Mouse (Mus musculus): Measurements from ENCODE around the gene Glrp1. TPM values are rescaled to one million over a fixed set of nuclear protein-coding genes. Genes with fewer than 3 reads are reported as not detected.
A peak's percentile ranks its signal among the peaks of the same experiment; 100 is the strongest.

Gene Glrp1
- polyA plus RNA-seq, 2 experiments = 0.09 TPM; not detected in 1

DNA sequence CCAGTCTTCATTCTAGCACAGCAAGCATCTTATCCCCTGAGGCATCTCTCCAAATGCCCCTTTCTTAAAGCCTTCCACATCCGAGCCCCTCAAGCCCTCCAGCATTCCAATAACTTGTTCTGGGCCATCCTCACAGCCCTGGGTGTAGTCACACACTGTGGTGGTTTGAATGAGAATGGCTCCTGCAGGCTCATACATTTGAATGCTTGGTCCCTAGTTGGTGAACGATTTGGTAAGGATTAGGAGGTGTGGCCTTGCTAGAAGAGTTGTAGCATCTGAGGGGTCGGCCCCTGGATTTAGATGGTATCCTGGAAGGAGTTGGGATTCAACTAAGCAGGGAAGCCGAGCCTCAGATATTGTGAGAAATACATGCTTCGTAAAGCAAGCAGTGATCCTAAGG, 42.0 kb downstream of the Glrp1 start:
- H3K27ac ChIP-seq = no peak overlapping the region
- TF ChIP-seq EP300 (IDR thresholded peaks at IDR 0.05; ENCODE audit: low read depth) = no peak
- no peaks in the 10 kb centered on the region for H3K9me3 ChIP-seq (ENCODE audit: control insufficient read depth, low read length)
- H3K36me3 ChIP-seq (replicated peaks; ENCODE audit: control insufficient read depth, insufficient read depth, low read depth) = no peaks in the 10 kb centered on the region
- no peak overlapping the region for H3K9ac ChIP-seq (replicated peaks)
- H3K4me1 ChIP-seq (replicated peaks; ENCODE audit: control insufficient read depth in 2 of 2, insufficient read depth in 2 of 2, low read length in 1 of 2) = no peaks in the 10 kb centered on the region
- no peak for ATAC-seq (ENCODE audit: insufficient read depth)
- H3K4me3 ChIP-seq (ENCODE audit: insufficient read depth in 1 of 2, low read depth in 2 of 2, low read length in 2 of 2) = no peak overlapping the region
- H3K4me2 ChIP-seq (ENCODE audit: low read depth) = no peak overlapping the region
- WGBS (ENCODE audit: insufficient replicate concordance) = 59% methylated on average over 5 of the region's 5 CpGs
- no peak for DNase-seq (ENCODE audit: low read depth in 3 of 3, low spot score in 3 of 3)
- no peaks in the 10 kb centered on the region for H3K27me3 ChIP-seq (ENCODE audit: control insufficient read depth, insufficient read depth, low read length)

DNA sequence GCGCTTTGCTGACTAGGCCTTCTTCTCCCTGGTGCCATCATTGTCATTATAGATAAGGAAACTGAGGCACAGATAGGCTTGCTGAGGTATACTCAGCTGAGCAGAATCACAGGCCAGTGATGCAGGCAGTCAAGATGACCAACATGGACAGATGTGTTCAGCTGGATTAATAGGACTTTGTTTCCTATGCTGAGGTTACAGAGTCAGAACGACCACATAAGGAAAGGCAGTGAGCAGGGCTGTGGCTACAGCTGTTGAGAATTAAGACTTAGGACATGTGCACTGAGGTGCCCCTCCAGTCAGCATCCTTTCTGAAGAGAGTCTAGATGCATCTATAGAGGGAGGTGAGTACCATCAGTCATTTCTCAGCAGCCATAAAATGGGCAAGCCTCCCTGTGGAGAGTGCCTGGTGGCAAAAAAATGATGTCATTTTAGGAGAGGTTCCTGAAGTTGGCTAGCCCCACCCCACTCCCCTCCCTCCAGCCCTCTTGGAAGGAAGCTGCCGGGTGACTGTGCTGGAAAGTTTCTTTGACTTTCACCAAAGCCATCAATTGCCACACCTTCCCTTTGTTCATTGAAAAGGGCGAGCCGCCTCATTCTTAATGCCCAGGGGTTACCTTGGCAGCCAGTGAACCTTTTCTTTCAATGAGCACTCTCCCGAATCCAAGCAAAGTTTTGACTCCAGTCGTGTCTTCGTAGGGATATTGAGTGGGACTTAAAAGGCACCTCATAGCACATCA, 43.4 kb downstream of the Glrp1 start:
- Histone ChIP-seq H3K9ac (replicated peaks) (no peak overlapping the region), H3K27ac (no peak overlapping the region), H3K27me3 (ENCODE audit: control insufficient read depth, insufficient read depth, low read length) (no peaks in the 10 kb centered on the region), H3K36me3 (replicated peaks; ENCODE audit: control insufficient read depth, insufficient read depth, low read depth) (no peaks in the 10 kb centered on the region), H3K4me2 (ENCODE audit: low read depth) (no peak overlapping the region), H3K4me3 (ENCODE audit: insufficient read depth in 1 of 2, low read depth in 2 of 2, low read length in 2 of 2) (no peak overlapping the region), H3K9me3 (ENCODE audit: control insufficient read depth, low read length) (no peaks in the 10 kb centered on the region), H3K4me1 (replicated peaks; ENCODE audit: control insufficient read depth in 2 of 2, insufficient read depth in 2 of 2, low read length in 1 of 2) (no peaks in the 10 kb centered on the region)
- WGBS (ENCODE audit: insufficient replicate concordance) = 52% methylated on average over 8 of the region's 8 CpGs
- ATAC-seq (ENCODE audit: insufficient read depth) (no peak), DNase-seq (ENCODE audit: low read depth in 3 of 3, low spot score in 3 of 3) (no peak)
- TF ChIP-seq EP300 (IDR thresholded peaks at IDR 0.05; ENCODE audit: low read depth) (no peak), CTCF (IDR thresholded peaks at IDR 0.05; ENCODE audit: low read depth) (no peak)

DNA sequence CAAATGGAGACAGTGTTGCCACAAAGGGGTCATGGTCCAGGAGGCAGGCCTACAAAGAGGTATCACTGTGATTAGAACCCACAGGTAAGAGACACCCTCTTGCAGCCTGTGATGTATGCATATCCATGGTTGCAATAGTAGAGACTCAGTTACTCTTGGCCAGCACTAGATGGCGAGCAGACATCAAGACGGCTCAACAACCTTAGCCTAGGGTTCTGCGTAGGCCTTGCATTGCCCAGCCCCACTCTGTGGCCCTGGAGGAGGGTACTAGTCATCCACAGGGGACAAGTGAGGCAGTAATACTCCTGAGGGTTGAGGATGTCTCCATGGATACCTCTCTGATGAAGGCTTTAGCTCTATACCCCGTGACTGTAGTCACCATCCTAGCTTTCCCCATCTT, 44.1 kb downstream of the Glrp1 start:
- DNase-seq (ENCODE audit: low read depth in 3 of 3, low spot score in 3 of 3) (no peak), ATAC-seq (ENCODE audit: insufficient read depth) (no peak)
- Histone ChIP-seq H3K4me3 (ENCODE audit: insufficient read depth in 1 of 2, low read depth in 2 of 2, low read length in 2 of 2) (no peak overlapping the region), H3K27me3 (ENCODE audit: control insufficient read depth, insufficient read depth, low read length) (no peaks in the 10 kb centered on the region), H3K4me2 (ENCODE audit: low read depth) (no peak overlapping the region), H3K27ac (no peak overlapping the region), H3K9ac (replicated peaks) (no peak overlapping the region), H3K4me1 (replicated peaks; ENCODE audit: control insufficient read depth in 2 of 2, insufficient read depth in 2 of 2, low read length in 1 of 2) (no peaks in the 10 kb centered on the region), H3K36me3 (replicated peaks; ENCODE audit: control insufficient read depth, insufficient read depth, low read depth) (no peaks in the 10 kb centered on the region), H3K9me3 (ENCODE audit: control insufficient read depth, low read length) (no peaks in the 10 kb centered on the region)
- 51% methylated on average over 4 of the region's 4 CpGs for WGBS (ENCODE audit: insufficient replicate concordance)
- TF ChIP-seq EP300 (IDR thresholded peaks at IDR 0.05; ENCODE audit: low read depth) (no peak), CTCF (IDR thresholded peaks at IDR 0.05; ENCODE audit: low read depth) (peak; percentile 76)

DNA sequence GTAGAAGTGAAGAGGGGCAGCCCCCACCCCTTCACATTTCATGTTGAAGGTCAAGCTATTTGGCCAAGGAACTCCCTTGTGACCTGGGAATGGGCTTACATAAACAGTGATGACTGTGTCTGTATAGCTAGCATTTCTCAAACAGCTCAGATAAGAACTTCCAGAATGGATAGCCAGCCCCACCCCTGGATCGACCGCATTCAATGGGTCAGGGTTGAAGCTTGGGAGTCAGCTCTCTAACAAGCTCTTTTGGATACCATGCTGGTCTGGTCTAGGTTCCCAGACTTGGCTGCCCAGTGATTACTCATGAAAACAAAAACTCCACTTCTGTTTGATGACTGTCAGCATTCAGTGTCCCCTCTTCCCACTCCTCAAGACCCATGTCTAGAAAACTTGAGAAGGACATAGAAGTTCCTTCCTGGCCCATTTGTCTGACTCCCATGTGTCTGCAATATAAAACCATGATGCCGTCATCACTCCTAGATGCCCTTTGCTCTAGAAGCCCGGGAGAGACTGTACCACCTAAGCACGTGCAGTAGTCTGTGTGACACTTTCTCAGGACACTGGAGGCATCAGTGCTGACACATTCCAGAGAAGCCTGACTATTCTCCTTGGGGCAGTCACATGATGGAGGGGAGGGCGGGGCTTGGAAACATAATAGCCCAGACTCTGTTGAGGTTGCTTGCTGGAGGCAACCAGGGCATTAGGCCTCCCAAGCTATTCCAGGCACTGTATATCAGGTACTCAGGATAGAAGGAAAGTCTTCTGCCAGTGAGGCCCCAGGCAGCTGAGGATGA, 45.6 kb downstream of the Glrp1 start:
- no peak overlapping the region for H3K4me2 ChIP-seq (ENCODE audit: low read depth)
- no peaks in the 10 kb centered on the region for H3K9me3 ChIP-seq (ENCODE audit: control insufficient read depth, low read length)
- 63% methylated on average over 6 of the region's 6 CpGs for WGBS (ENCODE audit: insufficient replicate concordance)
- TF ChIP-seq CTCF (IDR thresholded peaks at IDR 0.05; ENCODE audit: low read depth) (no peak), EP300 (IDR thresholded peaks at IDR 0.05; ENCODE audit: low read depth) (no peak)
- ATAC-seq (ENCODE audit: insufficient read depth) (no peak), DNase-seq (ENCODE audit: low read depth in 3 of 3, low spot score in 3 of 3) (no peak)
- H3K4me1 ChIP-seq (replicated peaks; ENCODE audit: control insufficient read depth in 2 of 2, insufficient read depth in 2 of 2, low read length in 1 of 2) = no peaks in the 10 kb centered on the region
- H3K36me3 ChIP-seq (replicated peaks; ENCODE audit: control insufficient read depth, insufficient read depth, low read depth) = no peaks in the 10 kb centered on the region
- H3K27me3 ChIP-seq (ENCODE audit: control insufficient read depth, insufficient read depth, low read length) = no peaks in the 10 kb centered on the region
- no peak overlapping the region for H3K4me3 ChIP-seq (ENCODE audit: insufficient read depth in 1 of 2, low read depth in 2 of 2, low read length in 2 of 2)
- H3K9ac ChIP-seq (replicated peaks) = no peak overlapping the region
- H3K27ac ChIP-seq = no peak overlapping the region

DNA sequence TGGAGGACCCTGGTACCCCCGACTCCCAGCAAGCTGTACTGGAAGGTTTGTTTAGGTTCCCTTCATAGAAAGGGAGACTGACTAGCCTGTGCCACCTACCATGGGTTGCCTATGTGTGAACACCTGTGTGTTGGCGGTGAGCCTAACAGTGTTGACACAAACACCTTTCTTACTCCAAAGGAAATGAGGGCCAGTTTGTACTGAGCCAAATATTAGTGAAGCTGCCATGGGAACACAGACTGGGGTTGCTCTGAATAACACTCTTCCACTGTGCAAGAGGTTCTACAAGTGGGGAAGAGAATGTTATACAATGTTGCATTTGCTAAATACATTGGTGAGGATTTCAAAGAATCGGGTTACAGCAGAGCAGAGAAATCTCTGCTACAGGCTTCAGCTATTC, 46.6 kb downstream of the Glrp1 start:
- TF ChIP-seq CTCF (IDR thresholded peaks at IDR 0.05; ENCODE audit: low read depth) (no peak), EP300 (IDR thresholded peaks at IDR 0.05; ENCODE audit: low read depth) (no peak)
- Histone ChIP-seq H3K27ac (no peak overlapping the region), H3K9ac (replicated peaks) (no peak overlapping the region), H3K4me2 (ENCODE audit: low read depth) (no peak overlapping the region), H3K36me3 (replicated peaks; ENCODE audit: control insufficient read depth, insufficient read depth, low read depth) (no peaks in the 10 kb centered on the region), H3K4me1 (replicated peaks; ENCODE audit: control insufficient read depth in 2 of 2, insufficient read depth in 2 of 2, low read length in 1 of 2) (no peaks in the 10 kb centered on the region), H3K27me3 (ENCODE audit: control insufficient read depth, insufficient read depth, low read length) (no peaks in the 10 kb centered on the region), H3K9me3 (ENCODE audit: control insufficient read depth, low read length) (no peaks in the 10 kb centered on the region), H3K4me3 (ENCODE audit: insufficient read depth in 1 of 2, low read depth in 2 of 2, low read length in 2 of 2) (no peak overlapping the region)
- ATAC-seq (ENCODE audit: insufficient read depth) (no peak), DNase-seq (ENCODE audit: low read depth in 3 of 3, low spot score in 3 of 3) (no peak)
- 60% methylated on average over 3 of the region's 3 CpGs for WGBS (ENCODE audit: insufficient replicate concordance)

Data from liver, embryonic 14.5 days (tissue).